Mouse (Mus musculus) hindbrain, embryonic 12.5 days (tissue): ENCODE results near the gene Gspt1. TPM values are rescaled to one million over a fixed set of nuclear protein-coding genes. Genes with fewer than 3 reads are reported as not detected.

Experiments
- ATAC-seq: fragments of 200-750 bp; cut with Nextera tagmentation; 2 replicates; pipeline ENCODE4 v1.8.0; 2017; ENCODE audit warnings: moderate TSS enrichment; ENCODE audit not compliant: low FRiP score
- H3K27ac ChIP-seq: fragments of 300-500 bp; sonication (generic); 2 replicates; pipeline ENCODE4 v1.5.1; 2016; ENCODE audit warnings: mild to moderate bottlenecking
- H3K27me3 ChIP-seq: fragments of 300-500 bp; sonication (generic); 2 replicates; pipeline ENCODE4 v1.6.1; 2016; ENCODE audit warnings: mild to moderate bottlenecking
- H3K36me3 ChIP-seq: fragments of 300-500 bp; sonication (generic); 2 replicates; pipeline ENCODE4 v1.6.1; 2016; ENCODE audit warnings: mild to moderate bottlenecking
- H3K4me1 ChIP-seq: fragments of 300-500 bp; sonication (generic); 2 replicates; pipeline ENCODE4 v1.6.1; 2016
- H3K4me2 ChIP-seq: fragments of 300-500 bp; sonication (generic); replicated peaks from 2 replicates; pipeline ENCODE4 v1.6.1; 2016; ENCODE audit warnings: mild to moderate bottlenecking
- H3K4me3 ChIP-seq: fragments of 300-500 bp; sonication (generic); 2 replicates; pipeline ENCODE4 v1.5.1; 2016; ENCODE audit warnings: mild to moderate bottlenecking
- H3K9ac ChIP-seq: fragments of 300-500 bp; sonication (generic); 2 replicates; pipeline ENCODE4 v1.6.1; 2016; ENCODE audit warnings: mild to moderate bottlenecking, moderate library complexity
- H3K9me3 ChIP-seq: fragments of 300-500 bp; sonication (generic); replicated peaks from 2 replicates; pipeline ENCODE4 v1.6.1; 2016; ENCODE audit warnings: mild to moderate bottlenecking
- WGBS: fragments of 180-500 bp; shearing (Covaris S2); methylation state at CpG from one replicate; pipeline ENCODE4 v1.1.7; 2016; 5-methylcytosine and 5-hydroxymethylcytosine counted together
- polyA plus RNA-seq: library from polyadenylated mRNA; unstranded; fragments of >200 nt; fragmentation: Nextera tagmentation; extraction: Ambion mirVana; gene quantifications from 2 replicates; pipeline ENCODE4 v1.2.1, GENCODE M21; 2016

Gene Gspt1
- polyA plus RNA-seq, 1 experiment from 2014 or later = 98.4 TPM

- no peak overlapping the region for H3K4me3 ChIP-seq
- H3K27ac ChIP-seq = no peak overlapping the region
- H3K9me3 ChIP-seq = no peaks in the 10 kb centered on the region
- ATAC-seq = no peak
- WGBS = 85% methylated on average over 2 of the region's 2 CpGs
- no peaks in the 10 kb centered on the region for H3K27me3 ChIP-seq
- H3K9ac ChIP-seq = no peak overlapping the region
- no peaks in the 10 kb centered on the region for H3K4me1 ChIP-seq
- H3K4me2 ChIP-seq = no peak overlapping the region
- H3K36me3 ChIP-seq = no peaks in the 10 kb centered on the region
These were observed 12.4 kb upstream of the Gspt1 start for GRCm38 (mm10) chr16:11266556-11266955.

DNA sequence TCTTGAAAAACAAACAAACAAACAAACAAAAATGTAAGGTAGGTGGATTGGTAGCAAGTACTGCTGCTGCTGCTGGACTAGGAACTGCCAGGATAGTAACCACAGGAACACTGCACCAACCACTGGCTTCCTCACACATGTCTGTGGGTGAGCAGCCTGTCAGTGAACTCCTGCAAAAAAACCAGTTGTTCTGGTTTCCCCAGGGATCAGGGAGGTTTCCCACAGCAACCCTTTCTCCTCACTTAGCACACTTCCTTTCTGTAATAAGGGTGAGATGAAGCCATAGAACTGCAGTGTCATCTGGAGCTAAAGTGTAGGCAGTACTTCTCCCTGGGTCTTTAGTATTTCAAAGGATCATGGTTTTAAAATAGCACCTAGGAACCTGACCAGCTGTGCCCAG, 9.1 kb upstream of the Gspt1 start:
- ATAC-seq = no peak
- Histone ChIP-seq H3K4me3 (no peak overlapping the region), H3K4me1 (no peaks in the 10 kb centered on the region), H3K36me3 (no peaks in the 10 kb centered on the region), H3K27me3 (no peaks in the 10 kb centered on the region), H3K9me3 (no peaks in the 10 kb centered on the region), H3K4me2 (no peak overlapping the region), H3K27ac (no peak overlapping the region), H3K9ac (no peak overlapping the region)

DNA sequence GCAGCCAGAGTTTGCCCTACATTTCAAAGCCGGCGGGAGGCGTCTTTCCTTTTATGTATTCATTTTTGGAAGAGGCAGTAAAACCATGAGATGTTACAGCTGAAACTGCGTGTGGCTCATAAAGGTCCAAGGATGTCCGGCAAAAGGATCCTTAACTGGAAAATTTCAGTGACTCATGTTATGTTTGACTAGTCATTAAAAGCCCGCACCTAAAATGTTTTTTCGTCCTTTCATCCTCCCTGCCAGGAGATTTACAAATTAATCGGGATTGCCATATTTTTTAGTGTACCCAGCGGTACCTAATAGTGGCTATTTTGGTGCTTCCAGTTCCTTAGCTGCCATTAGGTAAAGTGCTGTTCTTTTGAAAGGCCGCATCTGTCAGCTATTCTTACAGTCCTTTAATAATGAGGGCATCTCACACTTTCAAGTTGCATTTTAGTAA, 619 bp upstream of the Gspt1 start:
- H3K27me3 ChIP-seq = no peaks in the 10 kb centered on the region
- H3K4me1 ChIP-seq = peaks cover 18% of the 10 kb centered on the region
- H3K9me3 ChIP-seq = no peaks in the 10 kb centered on the region
- no peaks in the 10 kb centered on the region for H3K36me3 ChIP-seq
- peak overlapping the region; percentile 100 for H3K4me3 ChIP-seq
- H3K4me2 ChIP-seq = peak overlapping the region; percentile 55
- peak overlapping the region; percentile 93 for H3K27ac ChIP-seq
- WGBS = 22% methylated on average over 10 of the region's 10 CpGs
- no peak; the same call in 1 of the 2 replicates for ATAC-seq
- H3K9ac ChIP-seq = peak overlapping the region; percentile 51

DNA sequence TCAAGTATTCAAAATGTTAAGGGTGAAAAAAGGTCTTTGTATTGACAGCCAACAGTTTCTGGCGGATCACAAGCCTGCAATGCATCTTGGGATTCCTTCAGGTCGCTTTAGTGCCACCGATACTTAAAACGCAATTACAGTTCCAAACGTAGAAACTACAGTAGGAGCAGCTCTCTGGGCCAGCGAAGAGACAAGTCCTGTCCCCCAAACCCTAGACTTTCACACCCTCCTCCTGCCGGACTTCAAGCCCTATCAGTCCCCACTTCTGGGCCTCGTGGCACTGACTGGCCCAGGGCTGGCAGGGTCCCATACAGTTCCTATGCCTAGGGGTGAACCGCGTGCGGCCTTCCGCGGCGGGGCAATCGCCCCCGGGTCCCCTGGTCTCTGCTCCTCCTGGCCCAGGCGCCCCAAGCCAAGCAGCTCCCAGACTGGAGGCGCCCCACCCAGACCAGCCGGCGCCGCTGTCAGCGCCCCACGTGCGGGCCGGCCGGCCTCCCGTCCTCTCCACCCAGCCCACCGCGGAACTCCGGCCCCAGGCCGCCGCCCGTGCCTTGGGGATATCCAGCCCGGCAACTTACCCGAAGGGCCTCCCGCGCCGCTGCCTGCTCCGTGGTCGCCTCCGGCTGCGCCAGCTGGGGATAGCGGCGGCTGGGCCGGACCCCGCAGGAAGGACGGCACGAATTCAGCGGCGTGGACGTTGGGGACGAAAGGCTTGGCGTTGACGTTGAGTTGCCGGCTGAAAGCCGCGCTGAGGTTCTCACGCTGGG, 877 bp downstream of the Gspt1 start:
- Histone ChIP-seq H3K27me3 (no peaks in the 10 kb centered on the region), H3K4me1 (peaks cover 18% of the 10 kb centered on the region), H3K4me3 (peak overlapping the region; percentile 100), H3K36me3 (no peaks in the 10 kb centered on the region), H3K27ac (peak overlapping the region; percentile 93), H3K9ac (peak overlapping the region; percentile 93), H3K9me3 (no peaks in the 10 kb centered on the region), H3K4me2 (peak overlapping the region; percentile 94)
- WGBS = under 1% methylated on average over 55 of the region's 58 CpGs
- ATAC-seq = peak; percentile 35

DNA sequence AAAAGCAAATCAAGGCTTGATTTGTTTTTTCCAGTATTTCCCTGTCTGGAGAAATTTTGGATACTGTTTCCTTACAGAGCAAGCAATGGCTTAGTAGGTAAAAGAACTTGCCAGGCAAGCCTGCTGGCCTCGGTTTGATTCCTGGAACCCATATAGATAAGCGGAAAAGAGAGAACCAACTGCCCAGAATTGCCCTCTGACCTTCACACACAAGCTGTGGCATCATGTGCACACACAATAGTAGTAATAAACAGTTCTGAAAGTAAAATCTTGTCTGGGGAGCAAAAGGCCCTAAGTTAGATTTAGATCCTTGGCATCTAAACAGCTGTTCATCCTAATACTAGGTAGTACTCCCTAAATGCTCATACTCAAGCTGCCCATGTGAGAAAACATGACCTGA, 6.3 kb downstream of the Gspt1 start:
- no peak overlapping the region for H3K27ac ChIP-seq
- WGBS = 95% methylated on average over 2 of the region's 2 CpGs
- H3K27me3 ChIP-seq = no peaks in the 10 kb centered on the region
- H3K4me1 ChIP-seq = peaks cover 15% of the 10 kb centered on the region
- H3K36me3 ChIP-seq = no peaks in the 10 kb centered on the region
- no peak overlapping the region for H3K9ac ChIP-seq
- H3K4me3 ChIP-seq = no peak overlapping the region
- H3K4me2 ChIP-seq = no peak overlapping the region
- H3K9me3 ChIP-seq = no peaks in the 10 kb centered on the region
- ATAC-seq = no peak

DNA sequence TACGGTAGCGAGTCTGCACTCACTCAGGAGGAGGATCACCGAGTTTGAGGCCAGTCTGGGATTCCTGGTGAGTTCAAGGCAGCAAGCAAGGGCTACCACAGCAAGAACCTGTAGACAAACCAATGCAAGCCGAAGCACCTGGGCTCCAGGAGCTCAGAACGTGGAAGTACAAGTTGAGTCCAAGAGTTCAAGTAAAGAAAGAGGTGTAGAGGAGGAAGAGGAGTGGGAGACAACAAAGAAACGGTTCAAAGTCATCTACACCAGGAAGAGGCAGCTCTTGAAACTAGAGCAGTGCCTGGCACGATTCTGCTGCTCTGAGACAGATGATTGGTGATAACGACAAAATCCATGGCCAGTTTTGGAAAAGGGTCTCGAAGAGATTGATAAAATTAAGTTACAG, 8.4 kb downstream of the Gspt1 start:
- no peak overlapping the region for H3K4me2 ChIP-seq
- H3K27ac ChIP-seq = no peak overlapping the region
- H3K4me3 ChIP-seq = no peak overlapping the region
- H3K4me1 ChIP-seq = no peaks in the 10 kb centered on the region; the same call in 1 of the 2 replicates
- no peaks in the 10 kb centered on the region for H3K27me3 ChIP-seq
- H3K9ac ChIP-seq = no peak overlapping the region
- no peaks in the 10 kb centered on the region for H3K36me3 ChIP-seq
- no peaks in the 10 kb centered on the region for H3K9me3 ChIP-seq
- ATAC-seq = no peak
- WGBS = 86% methylated on average over 9 of the region's 9 CpGs

DNA sequence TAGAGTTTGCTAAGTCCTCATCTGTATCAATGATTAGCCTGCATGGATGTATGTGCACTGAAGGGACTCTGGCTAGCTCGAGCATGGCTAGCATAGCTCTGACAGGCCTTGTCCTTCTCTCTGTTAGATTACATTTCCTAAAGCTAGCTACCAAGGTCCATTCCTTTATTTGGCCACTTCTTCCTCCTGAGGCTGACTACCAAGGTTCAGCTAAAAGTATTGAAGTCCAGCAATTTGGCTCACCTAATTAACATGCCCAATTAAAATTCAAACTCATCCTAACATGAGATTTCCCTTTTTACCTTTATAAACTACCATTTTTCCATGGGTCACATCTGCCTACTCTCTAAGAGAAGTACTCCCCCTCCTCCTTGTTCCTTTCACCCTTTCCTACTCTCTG, 11.7 kb downstream of the Gspt1 start:
- H3K4me2 ChIP-seq = no peak overlapping the region
- WGBS = 91% methylated on average over 1 of the region's 1 CpGs

DNA sequence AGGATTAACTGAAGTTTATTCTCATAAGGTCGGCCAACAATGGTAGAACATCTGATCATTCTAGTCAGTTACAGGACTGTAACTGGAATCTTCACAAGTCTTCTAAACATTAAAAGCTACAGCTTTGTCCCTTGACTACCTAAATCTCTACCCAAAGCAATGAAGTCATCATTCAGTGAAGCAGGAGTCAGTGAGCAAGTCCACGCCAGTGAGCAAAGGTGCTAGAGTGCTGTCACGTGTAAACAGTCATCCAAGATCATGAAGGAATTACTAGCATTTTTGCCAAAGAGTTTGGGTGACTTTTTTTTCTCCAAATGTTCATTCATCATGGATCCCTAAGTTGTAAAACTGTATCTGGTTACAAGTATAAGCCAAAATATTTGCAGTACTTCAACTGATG, 36.3 kb downstream of the Gspt1 start:
- 91% methylated on average over 3 of the region's 3 CpGs for WGBS
- Histone ChIP-seq H3K36me3 (peaks cover 54% of the 10 kb centered on the region), H3K4me2 (no peak overlapping the region), H3K9ac (no peak overlapping the region), H3K4me1 (no peaks in the 10 kb centered on the region), H3K9me3 (no peaks in the 10 kb centered on the region), H3K4me3 (no peak overlapping the region), H3K27ac (no peak overlapping the region), H3K27me3 (no peaks in the 10 kb centered on the region)
- no peak for ATAC-seq

More for the DNA sequence above, 11.7 kb downstream of the Gspt1 start:
- Histone ChIP-seq H3K27ac (no peak overlapping the region), H3K9ac (no peak overlapping the region), H3K4me1 (no peaks in the 10 kb centered on the region), H3K4me3 (no peak overlapping the region), H3K9me3 (no peaks in the 10 kb centered on the region), H3K27me3 (no peaks in the 10 kb centered on the region), H3K36me3 (peaks cover 12% of the 10 kb centered on the region)
- ATAC-seq = no peak

DNA sequence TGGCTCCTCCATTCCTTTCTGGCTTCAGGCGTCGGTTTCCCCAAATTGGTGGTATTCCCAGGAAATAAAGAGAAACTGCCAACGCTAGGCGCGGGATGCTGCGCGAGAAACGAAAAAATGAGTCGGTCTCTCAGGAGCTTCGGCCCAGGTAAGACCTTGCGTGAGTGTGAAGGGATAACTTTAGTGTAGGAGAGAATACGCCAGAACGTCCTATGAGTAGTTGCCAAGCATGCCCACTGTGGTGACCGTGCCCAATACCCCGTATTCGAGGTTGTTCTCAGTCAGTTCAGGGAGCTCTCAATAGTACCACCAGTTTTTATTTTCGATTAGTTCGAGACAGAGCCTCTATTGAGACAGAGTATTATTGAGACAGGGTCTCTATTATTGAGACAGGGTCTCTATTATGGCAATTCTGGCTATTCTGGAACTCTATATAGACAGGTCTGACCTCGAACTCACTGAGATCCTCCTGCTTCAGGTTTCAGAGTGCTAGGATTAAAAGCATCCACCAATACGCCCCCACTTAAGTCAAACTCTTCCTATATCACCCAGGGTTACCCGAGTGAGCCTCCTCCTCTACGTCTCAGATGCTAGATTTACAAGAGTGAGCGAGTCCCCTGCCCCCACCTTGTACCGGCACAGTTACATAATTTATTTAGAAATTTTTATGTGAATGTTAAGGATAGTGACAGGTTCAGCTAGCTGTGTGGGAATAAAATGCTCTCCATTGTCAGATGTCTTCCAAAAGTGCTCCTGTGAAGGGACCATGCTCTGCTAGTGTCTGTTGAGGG, 50.3 kb downstream of the Gspt1 start:
- Histone ChIP-seq H3K4me2 (peak overlapping the region; percentile 82), H3K27ac (peak overlapping the region; percentile 58; the same call in 1 of the 2 replicates), H3K27me3 (no peaks in the 10 kb centered on the region), H3K4me3 (peak overlapping the region; percentile 75), H3K4me1 (peaks cover 27% of the 10 kb centered on the region), H3K9me3 (no peaks in the 10 kb centered on the region), H3K9ac (peak overlapping the region; percentile 80), H3K36me3 (peaks cover 32% of the 10 kb centered on the region)
- peak; percentile 57 for ATAC-seq
- WGBS = 6% methylated on average over 24 of the region's 24 CpGs

DNA sequence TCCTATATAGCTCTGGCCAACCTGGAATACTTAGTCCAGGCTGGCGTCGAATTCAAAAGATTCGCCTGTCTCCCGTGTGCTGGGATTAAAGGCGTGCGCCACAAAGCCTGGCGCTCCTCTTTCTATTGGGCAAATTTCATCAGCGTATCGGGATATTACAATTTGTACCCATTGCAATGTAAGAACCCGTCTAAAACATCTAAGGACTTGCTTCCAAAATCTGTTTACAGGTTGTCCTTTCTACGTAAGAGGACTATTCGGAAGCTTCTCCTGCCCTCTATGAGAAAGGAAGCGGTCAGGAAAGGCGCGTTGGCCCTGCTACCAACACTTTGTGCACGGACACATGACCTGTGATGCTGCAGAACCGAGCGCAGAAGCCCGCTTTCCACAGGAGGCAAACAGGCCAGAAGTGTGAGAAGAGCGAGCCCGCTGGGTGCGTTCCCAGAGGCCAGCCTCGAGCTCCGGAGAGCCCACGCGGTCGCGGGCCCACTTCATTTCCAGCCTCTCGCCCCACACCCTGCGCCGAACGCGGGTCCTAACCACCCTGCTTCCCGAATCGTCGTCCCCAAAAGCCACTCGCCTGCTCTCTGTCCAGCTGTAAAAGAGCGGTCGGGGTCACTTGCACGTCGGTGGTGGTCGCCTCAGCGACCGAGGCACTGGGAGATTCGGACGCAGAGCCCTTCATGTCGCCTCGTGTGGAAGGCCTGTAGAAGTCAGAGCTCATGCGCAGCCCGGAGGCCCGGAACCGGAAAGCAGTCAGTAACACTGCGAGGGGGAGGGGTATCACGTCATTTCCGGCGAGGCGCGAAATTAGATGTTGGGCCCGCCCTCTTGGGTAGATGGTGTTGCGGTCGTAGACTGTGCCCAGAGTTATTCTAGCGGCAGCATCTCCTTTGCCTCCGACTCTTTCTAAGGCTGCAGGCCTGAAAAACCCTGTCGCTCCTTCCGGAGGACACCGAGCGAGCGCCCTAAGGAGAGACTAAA, 51.3 kb downstream of the Gspt1 start, which contains the start of gene Rsl1d1:
Gene Rsl1d1 (minus strand): TSS at position 761 of the 984 bp plus-strand sequence.
- Histone ChIP-seq H3K36me3 (peaks cover 35% of the 10 kb centered on the region), H3K4me3 (peak within 1 kb of the TSS; percentile 75), H3K9me3 (no peaks in the 10 kb centered on the region), H3K9ac (peak within 1 kb of the TSS; percentile 82), H3K27me3 (no peaks in the 10 kb centered on the region), H3K4me2 (peak within 1 kb of the TSS; percentile 95), H3K27ac (peak within 1 kb of the TSS; percentile 66), H3K4me1 (peaks cover 27% of the 10 kb centered on the region)
- WGBS = under 1% methylated on average over 68 of the region's 68 CpGs
- ATAC-seq = peak; percentile 100

GRCm38 (mm10) chr16:11201740-11202394, 52.3 kb downstream of the Gspt1 start:
- Histone ChIP-seq H3K27me3 (no peaks in the 10 kb centered on the region), H3K27ac (no peak overlapping the region), H3K4me2 (peak overlapping the region; percentile 95), H3K4me3 (peak overlapping the region; percentile 75), H3K9me3 (no peaks in the 10 kb centered on the region), H3K4me1 (peaks cover 27% of the 10 kb centered on the region), H3K36me3 (peaks cover 37% of the 10 kb centered on the region), H3K9ac (peak overlapping the region; percentile 82)
- ATAC-seq = no peak
- 73% methylated on average over 6 of the region's 6 CpGs for WGBS
